Mouse (Mus musculus) liver, embryonic 18 days (tissue): ENCODE measurements around the gene Spag8. TPM values are rescaled to one million over a fixed set of nuclear protein-coding genes. Genes with fewer than 3 reads are reported as not detected.

Experiments used
- polyA plus RNA-seq: library from polyadenylated mRNA; depleted of rRNA; stranded (reverse); fragments of >200 nt; gene quantifications from 2 replicates; pipeline ENCODE4 v1.2.3, GENCODE M21; 2012; rRNA removed

Gene Spag8
- polyA plus RNA-seq, result 0.25 and 0.35 TPM in 2 replicates

DNA sequence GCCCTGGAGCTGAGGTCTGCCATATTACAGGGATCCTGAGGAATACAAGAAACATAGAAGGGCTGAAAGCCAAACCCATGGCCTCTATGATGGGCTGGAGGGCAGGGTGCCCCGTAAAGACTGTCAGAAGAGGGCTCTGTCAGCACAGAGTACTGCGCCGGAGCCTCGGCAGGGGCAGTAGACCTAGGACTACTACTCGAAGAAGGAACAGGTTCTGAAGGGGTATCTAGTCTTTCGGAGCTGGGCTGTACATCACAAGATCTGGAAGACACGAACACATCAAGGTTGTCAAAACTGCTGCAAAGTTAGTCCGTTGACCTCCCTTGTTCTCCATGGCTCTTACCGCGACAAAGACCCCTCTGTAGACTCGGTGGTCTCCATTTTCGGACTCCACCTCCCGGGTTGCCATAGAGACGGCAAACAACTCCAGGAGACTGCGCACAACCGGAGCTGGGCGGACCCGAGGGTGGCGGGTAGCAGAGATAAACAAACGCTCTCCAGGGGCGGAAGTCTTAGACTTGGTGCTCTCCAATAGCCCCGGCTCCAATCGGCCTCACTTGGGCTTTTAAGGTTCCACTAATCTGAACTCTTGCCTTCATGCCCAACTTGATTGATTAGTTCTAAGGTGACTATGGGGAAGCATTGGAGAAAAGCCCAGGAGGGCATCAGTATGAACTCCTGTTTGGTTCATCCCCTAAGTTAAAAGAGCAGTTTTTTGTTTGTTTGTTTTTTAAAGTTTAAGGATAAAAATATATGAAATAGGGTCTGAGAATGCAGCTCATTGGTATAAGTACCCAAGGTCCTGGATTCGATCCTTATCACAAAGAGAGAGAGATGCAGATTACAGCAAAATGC is at the start of gene Spag8:
Gene Spag8, minus strand, starts transcription at position 434 of the 855 bp plus-strand sequence.

GRCm38 (mm10) chr4:43700707-43701106 is 47.3 kb upstream of the Spag8 start, which contains the start of gene Olfr70:
Gene Olfr70 (minus strand): TSS chr4:43700807.

GRCm38 (mm10) chr4:43668782-43669427 is 15.5 kb upstream of the Spag8 start, which contains the start of the genes Tmem8b and Fam221b:
Gene Tmem8b (plus strand): TSS chr4:43668971.
Gene Fam221b (minus strand): TSS chr4:43669145.

GRCm38 (mm10) chr4:43656339-43657109 is 3.1 kb upstream of the Spag8 start, which contains the start of gene Hint2:
Gene Hint2 (minus strand): TSS chr4:43656466.

DNA sequence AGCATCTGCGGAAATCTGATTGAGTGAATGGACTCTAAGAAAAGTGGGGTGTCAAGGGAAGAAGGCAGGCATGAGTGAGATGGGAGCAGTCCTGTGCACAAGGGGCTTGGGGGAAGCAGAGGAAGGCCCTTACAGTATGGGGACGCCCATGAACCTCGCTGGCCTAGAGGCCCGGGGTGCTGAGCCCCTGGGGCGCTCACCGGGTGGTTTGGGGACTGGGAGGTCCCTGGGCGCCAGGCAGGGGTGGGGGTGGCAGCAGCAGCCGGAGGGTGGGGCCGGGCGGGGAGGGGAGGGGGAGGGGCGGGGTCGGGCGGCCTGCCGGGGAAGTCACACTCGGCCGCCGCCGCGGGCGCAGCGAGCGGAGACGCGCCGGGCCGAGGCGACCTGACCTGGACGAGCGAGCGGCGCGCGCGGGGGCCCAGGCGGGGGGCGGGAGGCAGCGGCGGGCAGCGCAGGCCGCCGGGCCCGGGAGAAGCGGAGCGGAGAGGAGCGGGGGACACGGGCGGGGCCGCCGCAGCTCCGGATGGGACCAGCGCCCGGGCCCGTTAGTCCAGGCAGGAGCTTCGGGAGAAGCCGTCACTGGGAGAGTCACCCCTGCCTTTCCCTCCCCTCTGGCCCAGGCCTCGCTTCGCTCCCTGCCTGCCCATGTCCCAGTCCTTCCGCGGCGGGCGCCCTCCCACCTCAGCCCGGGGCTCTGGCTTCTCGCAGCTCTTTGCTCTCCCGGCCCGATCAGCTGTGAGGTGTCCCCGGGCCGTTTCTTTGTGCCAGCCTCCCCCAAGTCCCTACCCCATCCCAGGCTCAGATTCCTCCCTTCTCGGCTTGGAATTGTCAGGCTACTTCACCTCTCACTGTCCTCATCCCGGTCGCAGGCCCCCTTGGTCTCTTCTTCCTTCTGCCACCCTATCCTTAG is 22.1 kb downstream of the Spag8 start, which contains the start of gene Npr2:
Gene Npr2, plus strand, starts transcription at position 890 of the 910 bp plus-strand sequence.

Other genes starting within 250 kb of the Spag8 start
- 0.08 and 0.11 TPM in 2 replicates for gene Fam166b, start 224.5 kb downstream of the Spag8 start, polyA plus RNA-seq
- 5.2 and 5.5 TPM in 2 replicates for gene Tesk1, start 211.7 kb downstream of the Spag8 start, polyA plus RNA-seq
- 5.9 and 7.6 TPM in 2 replicates for gene Cd72, start 199.0 kb downstream of the Spag8 start, polyA plus RNA-seq
- 0.66 and 0.95 TPM in 2 replicates for gene Sit1, start 169.9 kb downstream of the Spag8 start, polyA plus RNA-seq
- gene Ccdc107, start 160.7 kb downstream of the Spag8 start, polyA plus RNA-seq, result 61.8 and 73.3 TPM in 2 replicates
- 21.6 and 29.0 TPM in 2 replicates for gene Arhgef39, start 153.9 kb downstream of the Spag8 start, polyA plus RNA-seq
- gene Car9, start 146.6 kb downstream of the Spag8 start, polyA plus RNA-seq, result 1.2 TPM in 2 replicates
- gene Tpm2, start 129.8 kb downstream of the Spag8 start, polyA plus RNA-seq, result 7.9 and 9.7 TPM in 2 replicates
- 18.2 and 19.5 TPM in 2 replicates for gene Creb3, start 91.3 kb downstream of the Spag8 start, polyA plus RNA-seq
- gene Tln1, start 90.9 kb downstream of the Spag8 start, polyA plus RNA-seq, result 24.2 and 32.2 TPM in 2 replicates
- gene Rgp1, start 74.9 kb downstream of the Spag8 start, polyA plus RNA-seq, result 13.1 and 16.8 TPM in 2 replicates
- gene Gba2, start 74.7 kb downstream of the Spag8 start, polyA plus RNA-seq, result 10.0 and 13.0 TPM in 2 replicates
- 0.04 TPM in 1 of 2 replicates, not detected in the other for gene Msmp, start 69.1 kb downstream of the Spag8 start, polyA plus RNA-seq
- gene Npr2, start 21.7 kb downstream of the Spag8 start, polyA plus RNA-seq, result 2.2 and 2.9 TPM in 2 replicates
- gene Hint2, start 2.9 kb upstream of the Spag8 start, polyA plus RNA-seq, result 52.1 and 54.6 TPM in 2 replicates
- gene Tmem8b, start 15.4 kb upstream of the Spag8 start, polyA plus RNA-seq, result 0.26 and 0.30 TPM in 2 replicates
- under 0.01 and 0.03 TPM in 2 replicates for gene Fam221b, start 15.6 kb upstream of the Spag8 start, polyA plus RNA-seq
- not detected in 2 replicates for gene Olfr70, start 47.2 kb upstream of the Spag8 start, polyA plus RNA-seq
- gene Olfr71, start 56.7 kb upstream of the Spag8 start, polyA plus RNA-seq, result not detected in 2 replicates
- gene Hrct1, start 73.6 kb upstream of the Spag8 start, polyA plus RNA-seq, result 0.28 and 0.39 TPM in 2 replicates
- gene Spaar, start 76.4 kb upstream of the Spag8 start, polyA plus RNA-seq, result 0.07 and 0.10 TPM in 2 replicates
- not detected in 2 replicates for gene Olfr159, start 117.4 kb upstream of the Spag8 start, polyA plus RNA-seq
- not detected in 2 replicates for gene Olfr156, start 170.3 kb upstream of the Spag8 start, polyA plus RNA-seq
- not detected in 2 replicates for gene Olfr157, start 186.6 kb upstream of the Spag8 start, polyA plus RNA-seq
- gene Olfr155, start 198.0 kb upstream of the Spag8 start, polyA plus RNA-seq, result not detected in 2 replicates
- 2.2 and 2.5 TPM in 2 replicates for gene Reck, start 221.9 kb upstream of the Spag8 start, polyA plus RNA-seq